Mouse (Mus musculus) layer of hippocampus, postnatal 10 days (tissue): ENCODE results near the gene Kcnh2. TPM values are rescaled to one million over a fixed set of nuclear protein-coding genes. Genes with fewer than 3 reads are reported as not detected.

Source experiments
- DNase-seq, 2 experiments: peaks; one replicate each; pipeline ENCODE4 v3.0.0; 2021; ENCODE audit warnings: low spot score in 2 of 2
- total RNA-seq, 2 experiments: library from RNA; stranded (reverse); gene quantifications; 2 replicates each; pipeline ENCODE4 v1.2.3; 2021

Kcnh2 gene
- total RNA-seq, 2 experiments from 2014 or later = 15.0 to 18.6 TPM

- DNase-seq = no peak
These were observed 30.5 kb downstream of the Kcnh2 start for GRCm38 (mm10) chr5:24320894-24321293.

- DNase-seq = no peak
These were observed 31.0 kb downstream of the Kcnh2 start for GRCm38 (mm10) chr5:24320467-24320813.

- no peak for DNase-seq
These were observed 31.5 kb downstream of the Kcnh2 start for GRCm38 (mm10) chr5:24319776-24320466.

- no peak for DNase-seq
These were observed 42.2 kb downstream of the Kcnh2 start for GRCm38 (mm10) chr5:24309223-24309622.

GRCm38 (mm10) chr5:24308621-24309020 lies 42.8 kb downstream of the Kcnh2 start:
- DNase-seq = no peak

- no peak for DNase-seq
These were observed 44.2 kb downstream of the Kcnh2 start for GRCm38 (mm10) chr5:24307118-24307777.

- no peak for DNase-seq
These were observed 48.2 kb downstream of the Kcnh2 start for GRCm38 (mm10) chr5:24303199-24303598.

GRCm38 (mm10) chr5:24299845-24300589 lies 51.4 kb downstream of the Kcnh2 start:
- no peak for DNase-seq

- no peak for DNase-seq
These were observed 59.5 kb downstream of the Kcnh2 start for GRCm38 (mm10) chr5:24291954-24292353.

- no peak for DNase-seq
These were observed 65.0 kb downstream of the Kcnh2 start for GRCm38 (mm10) chr5:24286221-24286970.

- DNase-seq = no peak
These were observed 67.3 kb downstream of the Kcnh2 start for GRCm38 (mm10) chr5:24284145-24284544.

GRCm38 (mm10) chr5:24283181-24283580 lies 68.2 kb downstream of the Kcnh2 start:
- no peak for DNase-seq

- no peak for DNase-seq
These were observed 70.9 kb downstream of the Kcnh2 start for GRCm38 (mm10) chr5:24280523-24280922.

GRCm38 (mm10) chr5:24279527-24279926 lies 71.9 kb downstream of the Kcnh2 start:
- no peak for DNase-seq

GRCm38 (mm10) chr5:24278206-24278605 lies 73.2 kb downstream of the Kcnh2 start:
- DNase-seq = no peak

GRCm38 (mm10) chr5:24273683-24274621 lies 77.5 kb downstream of the Kcnh2 start:
- DNase-seq = no peak

- no peak for DNase-seq
These were observed 80.5 kb downstream of the Kcnh2 start for GRCm38 (mm10) chr5:24270941-24271340.
